Comparison of ENCODE assay signal across 14 mouse cellular contexts in the genomic region with DNA sequence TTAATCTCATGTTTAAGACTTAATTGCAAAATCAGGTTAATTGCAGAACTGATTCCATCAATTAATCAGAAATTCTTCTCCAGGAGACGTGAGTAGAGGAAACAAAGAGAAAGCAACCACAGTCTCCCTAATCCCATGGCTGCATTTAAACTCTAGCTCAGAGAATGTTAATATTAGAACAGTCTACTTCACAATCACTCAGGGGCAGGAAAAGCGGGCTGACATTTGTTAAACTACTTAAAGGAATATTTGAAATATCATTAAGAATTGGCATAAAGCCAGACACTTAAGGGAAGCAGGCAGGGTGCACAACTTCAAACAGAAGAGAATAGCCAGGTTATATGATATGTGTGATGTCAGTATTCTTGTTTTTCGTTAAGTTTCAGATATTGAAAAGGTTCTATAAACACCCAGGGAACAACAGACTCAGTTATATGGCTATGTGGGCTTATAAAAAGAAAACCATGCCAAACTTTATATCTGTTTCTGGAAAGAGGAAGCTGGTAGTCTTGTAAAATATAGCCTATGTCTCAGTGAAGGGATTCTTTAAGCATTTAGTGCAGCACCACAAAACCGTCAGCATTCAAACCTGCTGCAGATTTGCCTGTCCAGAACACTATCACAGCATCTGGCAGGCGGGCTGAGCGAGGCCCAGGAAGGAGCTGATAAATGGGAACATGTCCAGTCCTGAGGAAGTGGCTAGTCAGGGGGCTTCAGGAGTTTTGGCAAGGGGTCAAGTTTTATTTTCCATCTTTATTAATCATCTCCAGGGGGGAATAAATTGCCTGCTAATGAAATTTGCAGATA.
DNase-seq lines count a peak whose midpoint lies in the region; ATAC-seq and TF ChIP-seq lines count a peak whose summit lies in the region.
"Had no signal": no experiment of that assay in that cellular context is flagged by ENCODE, and none has a peak within 500 bp of the region (broad histone marks: within the 10 kb centered on the region; RNA-seq: fewer than 3 reads in every experiment).

No protein-coding gene starts in this region.

- ATAC-seq in forebrain, embryonic 14.5 days: no peak
- ATAC-seq in kidney, embryonic 16.5 days (ENCODE audit: low FRiP score, low TSS enrichment): peak; percentile 65; the same call in 1 of the 2 replicates
- no peak for ATAC-seq in midbrain, postnatal 0 days (ENCODE audit: low FRiP score)
- no peak for ATAC-seq in midbrain, embryonic 15.5 days (replicated peaks)
- ATAC-seq in limb, embryonic 15.5 days (ENCODE audit: insufficient number of reproducible peaks, low FRiP score, low TSS enrichment, low read depth): peak; percentile 80
- ATAC-seq: forebrain, postnatal 0 days; intestine, embryonic 16.5 days had no signal

- no peaks in the 10 kb centered on the region for H3K27me3 ChIP-seq in forebrain, embryonic 14.5 days (replicated peaks; ENCODE audit: control insufficient read depth, insufficient read depth, low read length)
- H3K27me3 ChIP-seq in forebrain, embryonic 10.5 days (ENCODE audit: poor library complexity, severe bottlenecking): no peaks in the 10 kb centered on the region
- no peaks in the 10 kb centered on the region for H3K27me3 ChIP-seq in kidney, embryonic 16.5 days (ENCODE audit: insufficient read depth, low read length)
- H3K27me3 ChIP-seq in midbrain, postnatal 0 days (ENCODE audit: insufficient read depth, low read length): no peaks in the 10 kb centered on the region
- no peaks in the 10 kb centered on the region for H3K27me3 ChIP-seq in midbrain, embryonic 15.5 days (replicated peaks)
- H3K27me3 ChIP-seq in limb, embryonic 15.5 days: no peaks in the 10 kb centered on the region
- H3K27me3 ChIP-seq: liver, embryonic 15.5 days had no signal

- 46% methylated on average over 6 of the region's 6 CpGs for WGBS in forebrain, embryonic 14.5 days
- 68% methylated on average over 6 of the region's 6 CpGs for WGBS in forebrain, embryonic 10.5 days
- WGBS in kidney, embryonic 16.5 days: 28% methylated on average over 6 of the region's 6 CpGs
- 55% methylated on average over 6 of the region's 6 CpGs for WGBS in midbrain, postnatal 0 days
- 59% methylated on average over 6 of the region's 6 CpGs for WGBS in midbrain, embryonic 15.5 days
- WGBS in limb, embryonic 15.5 days: 10% methylated on average over 6 of the region's 6 CpGs

- H3K9me3 ChIP-seq in forebrain, embryonic 14.5 days (replicated peaks; ENCODE audit: control insufficient read depth, low read length): no peaks in the 10 kb centered on the region
- no peaks in the 10 kb centered on the region for H3K9me3 ChIP-seq in forebrain, embryonic 10.5 days
- H3K9me3 ChIP-seq in kidney, embryonic 16.5 days (ENCODE audit: low read length): no peaks in the 10 kb centered on the region
- H3K9me3 ChIP-seq in midbrain, postnatal 0 days (ENCODE audit: low read length): no peaks in the 10 kb centered on the region
- no peaks in the 10 kb centered on the region for H3K9me3 ChIP-seq in midbrain, embryonic 15.5 days
- no peaks in the 10 kb centered on the region for H3K9me3 ChIP-seq in limb, embryonic 15.5 days
- H3K9me3 ChIP-seq: liver, embryonic 15.5 days had no signal

- H3K4me3 ChIP-seq in forebrain, embryonic 14.5 days (ENCODE audit: low read depth, low read length): no peak overlapping the region
- no peak overlapping the region for H3K4me3 ChIP-seq in forebrain, embryonic 10.5 days
- H3K4me3 ChIP-seq in kidney, embryonic 16.5 days (ENCODE audit: low read length): no peak overlapping the region
- H3K4me3 ChIP-seq in midbrain, postnatal 0 days (ENCODE audit: low read depth, low read length): no peak overlapping the region
- no peak overlapping the region for H3K4me3 ChIP-seq in midbrain, embryonic 15.5 days
- H3K4me3 ChIP-seq in limb, embryonic 15.5 days: no peak overlapping the region
- H3K4me3 ChIP-seq: liver, embryonic 15.5 days had no signal

- peak; percentile 21 for DNase-seq in forebrain, embryonic 14.5 days (ENCODE audit: low spot score)
- DNase-seq in forebrain, embryonic 10.5 days (ENCODE audit: extremely low spot score, low spot score): no peak
- DNase-seq in kidney, postnatal 36 days: no peak
- DNase-seq in midbrain, postnatal 0 days (ENCODE audit: low spot score): peak; percentile 28
- no peak for DNase-seq in thymus, postnatal 4 days
- DNase-seq: cerebellum, adult 18-20 months; forebrain, postnatal 0 days; heart, postnatal 10 days; spleen, adult 18-20 months had no signal

- H3K36me3 ChIP-seq in forebrain, embryonic 14.5 days (ENCODE audit: control insufficient read depth, insufficient read depth, low read length): no peaks in the 10 kb centered on the region
- no peaks in the 10 kb centered on the region for H3K36me3 ChIP-seq in forebrain, embryonic 10.5 days (replicated peaks)
- H3K36me3 ChIP-seq in kidney, embryonic 16.5 days (ENCODE audit: insufficient read depth, low read length): no peaks in the 10 kb centered on the region
- no peaks in the 10 kb centered on the region for H3K36me3 ChIP-seq in midbrain, postnatal 0 days (ENCODE audit: insufficient read depth, low read length)
- no peaks in the 10 kb centered on the region for H3K36me3 ChIP-seq in midbrain, embryonic 15.5 days (replicated peaks)
- no peaks in the 10 kb centered on the region for H3K36me3 ChIP-seq in limb, embryonic 15.5 days
- H3K36me3 ChIP-seq: liver, embryonic 15.5 days had no signal

- no peak overlapping the region for H3K27ac ChIP-seq in forebrain, embryonic 14.5 days (ENCODE audit: low read depth, low read length)
- H3K27ac ChIP-seq in forebrain, embryonic 10.5 days: no peak overlapping the region
- H3K27ac ChIP-seq in kidney, embryonic 16.5 days (ENCODE audit: low read length): no peak overlapping the region
- H3K27ac ChIP-seq in midbrain, postnatal 0 days (ENCODE audit: low read depth, low read length): no peak overlapping the region
- H3K27ac ChIP-seq in midbrain, embryonic 15.5 days: no peak overlapping the region
- no peak overlapping the region for H3K27ac ChIP-seq in limb, embryonic 15.5 days
- H3K27ac ChIP-seq: liver, embryonic 15.5 days had no signal

- no peak overlapping the region for H3K9ac ChIP-seq in forebrain, embryonic 14.5 days (ENCODE audit: low read length)
- no peak overlapping the region for H3K9ac ChIP-seq in kidney, embryonic 16.5 days (replicated peaks; ENCODE audit: low read length)
- H3K9ac ChIP-seq in midbrain, postnatal 0 days (replicated peaks; ENCODE audit: low read length, poor library complexity, severe bottlenecking): no peak overlapping the region
- no peak overlapping the region for H3K9ac ChIP-seq in midbrain, embryonic 15.5 days
- H3K9ac ChIP-seq in limb, embryonic 15.5 days: no peak overlapping the region
- H3K9ac ChIP-seq: forebrain, postnatal 0 days; liver, embryonic 15.5 days had no signal

- no peak overlapping the region for H3K4me2 ChIP-seq in forebrain, embryonic 14.5 days (ENCODE audit: low read length)
- no peak overlapping the region for H3K4me2 ChIP-seq in kidney, embryonic 16.5 days (replicated peaks; ENCODE audit: low read depth, low read length)
- H3K4me2 ChIP-seq in midbrain, postnatal 0 days (ENCODE audit: low read depth, low read length, poor library complexity, severe bottlenecking): no peak overlapping the region
- H3K4me2 ChIP-seq in midbrain, embryonic 15.5 days: no peak overlapping the region
- no peak overlapping the region for H3K4me2 ChIP-seq in limb, embryonic 15.5 days
- H3K4me2 ChIP-seq: liver, embryonic 15.5 days had no signal

- no peaks in the 10 kb centered on the region for H3K4me1 ChIP-seq in forebrain, embryonic 14.5 days (ENCODE audit: control insufficient read depth, insufficient read depth, low read length)
- no peaks in the 10 kb centered on the region for H3K4me1 ChIP-seq in forebrain, embryonic 10.5 days
- no peaks in the 10 kb centered on the region for H3K4me1 ChIP-seq in kidney, embryonic 16.5 days (ENCODE audit: insufficient read depth, low read length)
- H3K4me1 ChIP-seq in midbrain, postnatal 0 days (ENCODE audit: insufficient read depth, low read length): no peaks in the 10 kb centered on the region
- no peaks in the 10 kb centered on the region for H3K4me1 ChIP-seq in midbrain, embryonic 15.5 days
- peaks cover 3% of the 10 kb centered on the region; the same call in 1 of the 2 replicates for H3K4me1 ChIP-seq in limb, embryonic 15.5 days
- H3K4me1 ChIP-seq: liver, embryonic 15.5 days had no signal

- TF ChIP-seq CTCF in midbrain, postnatal 0 days (IDR thresholded peaks at IDR 0.05): no peak

Comparison
In these comparisons a context has a peak if more than half of its experiments do, and no peak if none do; other contexts are left out.
1. DNase-seq: peak in forebrain, embryonic 14.5 days (single experiment) and midbrain, postnatal 0 days (single experiment); none in forebrain, embryonic 10.5 days (single experiment), kidney, postnatal 36 days (0 of 2) and thymus, postnatal 4 days (single experiment).
2. ATAC-seq: peak in kidney, embryonic 16.5 days (single experiment) and limb, embryonic 15.5 days (single experiment); none in forebrain, embryonic 14.5 days (single experiment), midbrain, postnatal 0 days (single experiment) and midbrain, embryonic 15.5 days (single experiment).